Mouse (Mus musculus) small intestine, adult 2 months (tissue): ENCODE measurements around the gene Gm36210.

Source experiments
- CTCF ChIP-seq: fragments of 200-500 bp; IDR thresholded peaks from 2 replicates; pipeline ENCODE4 v1.5.1; 2012; ENCODE audit warnings: low read depth, mild to moderate bottlenecking, control low read depth, inconsistent platforms, low read length, moderate library complexity, mixed read lengths; ENCODE audit not compliant: insufficient replicate concordance, insufficient read length; ENCODE audit errors: extremely low read depth
- POLR2A ChIP-seq: fragments of 200-500 bp; IDR thresholded peaks from 2 replicates; pipeline ENCODE4 v1.6.1; 2012; ENCODE audit warnings: low read depth, mild to moderate bottlenecking, control low read depth, inconsistent platforms, low read length, moderate library complexity

- TF ChIP-seq CTCF = no peak
- no peak for TF ChIP-seq POLR2A
Measured at GRCm38 (mm10) chr7:4926849-4927248, 20.5 kb upstream of the Gm36210 start.
